Mouse (Mus musculus): ENCODE measurements around the gene Nectin3. TPM values are rescaled to one million over a fixed set of nuclear protein-coding genes. Genes with fewer than 3 reads are reported as not detected.

Gene Nectin3
- polyA plus RNA-seq, 1 experiment = 0.55 TPM

- 2% methylated on average over 74 of the region's 96 CpGs for WGBS
- DNase-seq (ENCODE audit: low read depth in 1 of 2, low spot score in 2 of 2) = no peak
- Histone ChIP-seq H3K4me3 (ENCODE audit: extremely low read depth, insufficient read depth, insufficient read length) (peak overlapping the region; percentile 57), H3K36me3 (ENCODE audit: control insufficient read depth, insufficient read depth, low read length) (no peaks in the 10 kb centered on the region), H3K27me3 (ENCODE audit: control insufficient read depth, insufficient read depth, low read length) (peaks cover 16% of the 10 kb centered on the region), H3K4me1 (ENCODE audit: control insufficient read depth, insufficient read depth, insufficient read length) (peaks cover 5% of the 10 kb centered on the region), H3K27ac (ENCODE audit: insufficient read depth, low read length) (peak overlapping the region; percentile 22; the same call in 1 of the 2 replicates)
- no peak for TF ChIP-seq POLR2A (IDR thresholded peaks at IDR 0.05; ENCODE audit: low read depth, low read length)
- TF ChIP-seq CTCF (IDR thresholded peaks at IDR 0.05; ENCODE audit: extremely low read depth, insufficient read depth, insufficient read length, insufficient replicate concordance) = no peak
Measured at GRCm38 (mm10) chr16:46496031-46496868, 2.1 kb downstream of the Nectin3 start.

DNA sequence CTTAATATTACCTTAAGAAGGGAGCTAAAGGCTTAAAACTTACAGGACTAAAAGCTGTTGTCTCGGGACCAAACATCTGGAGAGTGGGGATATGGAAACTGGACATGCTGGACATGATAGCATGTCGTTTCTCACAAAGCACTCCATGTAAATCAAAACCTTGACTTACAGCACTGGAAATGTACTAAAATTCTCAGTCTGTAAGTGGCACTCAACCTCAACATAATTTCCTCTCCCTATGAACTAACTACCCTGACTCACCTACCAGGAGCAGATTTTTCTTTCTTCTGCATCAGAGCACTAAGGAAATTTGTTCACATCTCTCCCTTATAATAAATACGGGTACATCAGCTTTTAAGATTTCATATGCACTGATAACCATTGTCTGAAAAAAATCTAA, 3.1 kb downstream of the Nectin3 start:
- Histone ChIP-seq H3K4me1 (ENCODE audit: control insufficient read depth, insufficient read depth, insufficient read length) (peaks cover 5% of the 10 kb centered on the region), H3K27ac (ENCODE audit: insufficient read depth, low read length) (no peak overlapping the region), H3K36me3 (ENCODE audit: control insufficient read depth, insufficient read depth, low read length) (no peaks in the 10 kb centered on the region), H3K27me3 (ENCODE audit: control insufficient read depth, insufficient read depth, low read length) (peaks cover 16% of the 10 kb centered on the region), H3K4me3 (ENCODE audit: extremely low read depth, insufficient read depth, insufficient read length) (no peak overlapping the region)
- no peak for DNase-seq (ENCODE audit: low read depth in 1 of 2, low spot score in 2 of 2)
- 51% methylated on average over 3 of the region's 3 CpGs for WGBS
- no peak for TF ChIP-seq POLR2A (IDR thresholded peaks at IDR 0.05; ENCODE audit: low read depth, low read length)
- no peak for TF ChIP-seq CTCF (IDR thresholded peaks at IDR 0.05; ENCODE audit: extremely low read depth, insufficient read depth, insufficient read length, insufficient replicate concordance)

DNA sequence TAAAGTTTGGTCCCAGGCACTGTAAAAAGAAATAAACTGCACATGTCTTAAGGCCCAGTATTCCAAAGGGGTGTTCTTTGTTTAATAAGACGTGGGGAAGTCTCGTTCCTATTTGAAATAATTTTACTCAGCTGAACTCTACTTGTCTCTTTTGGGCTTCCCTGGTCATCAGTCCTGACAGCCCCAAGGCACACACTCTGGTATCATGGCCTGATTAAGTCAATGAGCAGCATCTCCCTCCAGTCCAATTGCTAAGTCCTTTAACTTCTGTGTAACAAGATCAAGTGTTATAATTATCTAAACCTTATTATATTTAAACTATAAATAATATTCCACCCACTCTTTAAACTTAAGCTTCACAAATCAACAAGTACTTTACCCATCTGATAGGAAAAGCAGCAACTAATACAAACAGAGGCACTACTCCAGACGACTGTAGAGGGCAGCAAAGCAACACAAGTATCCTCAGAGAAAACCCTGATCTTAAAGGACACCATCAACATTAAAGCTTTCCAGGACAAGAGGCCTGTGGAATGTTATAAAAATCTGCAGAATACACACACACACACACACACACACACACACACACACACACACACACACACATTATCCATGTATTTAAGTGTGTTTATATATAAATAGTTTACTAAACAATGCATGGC, 10.8 kb downstream of the Nectin3 start:
- Histone ChIP-seq H3K36me3 (ENCODE audit: control insufficient read depth, insufficient read depth, low read length) (no peaks in the 10 kb centered on the region), H3K27ac (ENCODE audit: insufficient read depth, low read length) (no peak overlapping the region), H3K4me3 (ENCODE audit: extremely low read depth, insufficient read depth, insufficient read length) (no peak overlapping the region), H3K27me3 (ENCODE audit: control insufficient read depth, insufficient read depth, low read length) (no peaks in the 10 kb centered on the region), H3K4me1 (ENCODE audit: control insufficient read depth, insufficient read depth, insufficient read length) (no peaks in the 10 kb centered on the region)
- no peak for TF ChIP-seq CTCF (IDR thresholded peaks at IDR 0.05; ENCODE audit: extremely low read depth, insufficient read depth, insufficient read length, insufficient replicate concordance)
- no peak for TF ChIP-seq POLR2A (IDR thresholded peaks at IDR 0.05; ENCODE audit: low read depth, low read length)
- no peak for DNase-seq (ENCODE audit: low read depth in 1 of 2, low spot score in 2 of 2)
- WGBS = 56% methylated on average over 3 of the region's 3 CpGs

- WGBS = 79% methylated on average over 3 of the region's 3 CpGs
- DNase-seq (ENCODE audit: low read depth in 1 of 2, low spot score in 2 of 2) = no peak
- H3K36me3 ChIP-seq (ENCODE audit: control insufficient read depth, insufficient read depth, low read length) = no peaks in the 10 kb centered on the region
- no peak overlapping the region for H3K27ac ChIP-seq (ENCODE audit: insufficient read depth, low read length)
- no peaks in the 10 kb centered on the region for H3K27me3 ChIP-seq (ENCODE audit: control insufficient read depth, insufficient read depth, low read length)
- no peak overlapping the region for H3K4me3 ChIP-seq (ENCODE audit: extremely low read depth, insufficient read depth, insufficient read length)
- TF ChIP-seq POLR2A (IDR thresholded peaks at IDR 0.05; ENCODE audit: low read depth, low read length) = no peak
- no peaks in the 10 kb centered on the region for H3K4me1 ChIP-seq (ENCODE audit: control insufficient read depth, insufficient read depth, insufficient read length)
Measured at GRCm38 (mm10) chr16:46477336-46477735, 21.0 kb downstream of the Nectin3 start.

GRCm38 (mm10) chr16:46451421-46451820, 46.9 kb downstream of the Nectin3 start:
- Histone ChIP-seq H3K36me3 (ENCODE audit: control insufficient read depth, insufficient read depth, low read length) (no peaks in the 10 kb centered on the region), H3K4me1 (ENCODE audit: control insufficient read depth, insufficient read depth, insufficient read length) (no peaks in the 10 kb centered on the region), H3K4me3 (ENCODE audit: extremely low read depth, insufficient read depth, insufficient read length) (no peak overlapping the region), H3K27ac (ENCODE audit: insufficient read depth, low read length) (no peak overlapping the region), H3K27me3 (ENCODE audit: control insufficient read depth, insufficient read depth, low read length) (no peaks in the 10 kb centered on the region)
- DNase-seq (ENCODE audit: low read depth in 1 of 2, low spot score in 2 of 2) = no peak
- no peak for TF ChIP-seq CTCF (IDR thresholded peaks at IDR 0.05; ENCODE audit: extremely low read depth, insufficient read depth, insufficient read length, insufficient replicate concordance)
- no peak for TF ChIP-seq POLR2A (IDR thresholded peaks at IDR 0.05; ENCODE audit: low read depth, low read length)
- 89% methylated on average over 3 of the region's 3 CpGs for WGBS

- Histone ChIP-seq H3K36me3 (ENCODE audit: control insufficient read depth, insufficient read depth, low read length) (no peaks in the 10 kb centered on the region), H3K4me3 (ENCODE audit: extremely low read depth, insufficient read depth, insufficient read length) (no peak overlapping the region), H3K27ac (ENCODE audit: insufficient read depth, low read length) (no peak overlapping the region), H3K4me1 (ENCODE audit: control insufficient read depth, insufficient read depth, insufficient read length) (no peaks in the 10 kb centered on the region), H3K27me3 (ENCODE audit: control insufficient read depth, insufficient read depth, low read length) (no peaks in the 10 kb centered on the region)
- no peak for DNase-seq (ENCODE audit: low read depth in 1 of 2, low spot score in 2 of 2)
- WGBS = 93% methylated on average over 6 of the region's 6 CpGs
- TF ChIP-seq CTCF (IDR thresholded peaks at IDR 0.05; ENCODE audit: extremely low read depth, insufficient read depth, insufficient read length, insufficient replicate concordance) = no peak
- TF ChIP-seq POLR2A (IDR thresholded peaks at IDR 0.05; ENCODE audit: low read depth, low read length) = no peak
Measured at GRCm38 (mm10) chr16:46449013-46449412, 49.3 kb downstream of the Nectin3 start.

GRCm38 (mm10) chr16:46431317-46431716, 67.0 kb downstream of the Nectin3 start:
- Histone ChIP-seq H3K36me3 (ENCODE audit: control insufficient read depth, insufficient read depth, low read length) (no peaks in the 10 kb centered on the region), H3K4me3 (ENCODE audit: extremely low read depth, insufficient read depth, insufficient read length) (no peak overlapping the region), H3K27me3 (ENCODE audit: control insufficient read depth, insufficient read depth, low read length) (no peaks in the 10 kb centered on the region), H3K4me1 (ENCODE audit: control insufficient read depth, insufficient read depth, insufficient read length) (no peaks in the 10 kb centered on the region), H3K27ac (ENCODE audit: insufficient read depth, low read length) (no peak overlapping the region)
- WGBS = 83% methylated on average over 5 of the region's 5 CpGs
- TF ChIP-seq CTCF (IDR thresholded peaks at IDR 0.05; ENCODE audit: extremely low read depth, insufficient read depth, insufficient read length, insufficient replicate concordance) (no peak), POLR2A (IDR thresholded peaks at IDR 0.05; ENCODE audit: low read depth, low read length) (no peak)
- no peak for DNase-seq (ENCODE audit: low read depth in 1 of 2, low spot score in 2 of 2)

Measured in spleen, adult 2 months (tissue).